ENCODE assay signal across 19 mouse cellular contexts in genomic region chr9:49178561-49178960, GRCm38 (mm10).
DNase-seq lines count a peak whose midpoint lies in the region.
"Had no signal": no experiment of that assay in that cellular context is flagged by ENCODE, and none has a peak within 500 bp of the region (broad histone marks: within the 10 kb centered on the region; RNA-seq: fewer than 3 reads in every experiment).

No protein-coding gene starts in this region.

- peak; percentile 23 for DNase-seq in heart, adult 8-10 months (ENCODE audit: low spot score)
- no peak for DNase-seq in heart, postnatal 4 days
- peak; percentile 90 for DNase-seq in cerebellum, adult 11-12 months
- DNase-seq in cerebellum, postnatal 10 days: peak; percentile 77 to 79
- DNase-seq in retina, postnatal 1 day: peak; percentile 91
- DNase-seq in spleen, adult 18-20 months: no peak
- DNase-seq in adrenal gland, adult 2 months: no peak
- DNase-seq in kidney, adult 8-10 months: no peak
- DNase-seq: adrenal gland, postnatal 10 days; embryo, embryonic 11 days; gastrocnemius, adult 2 months; heart, postnatal 36 days; kidney, adult 9 months; kidney, postnatal 14 days; layer of hippocampus, postnatal 36 days; lung, postnatal 4 days; midbrain, embryonic 14.5 days; thymus, adult 2 months; thymus, postnatal 4 days had no signal

Comparison
In these comparisons a context has a peak if more than half of its experiments do, and no peak if none do; other contexts are left out.
1. DNase-seq: peak in heart, adult 8-10 months (single experiment), cerebellum, adult 11-12 months (single experiment), cerebellum, postnatal 10 days (2 of 2) and retina, postnatal 1 day (single experiment); none in heart, postnatal 4 days (single experiment), spleen, adult 18-20 months (0 of 2), adrenal gland, adult 2 months (single experiment) and kidney, adult 8-10 months (0 of 2).